In the genomic region with DNA sequence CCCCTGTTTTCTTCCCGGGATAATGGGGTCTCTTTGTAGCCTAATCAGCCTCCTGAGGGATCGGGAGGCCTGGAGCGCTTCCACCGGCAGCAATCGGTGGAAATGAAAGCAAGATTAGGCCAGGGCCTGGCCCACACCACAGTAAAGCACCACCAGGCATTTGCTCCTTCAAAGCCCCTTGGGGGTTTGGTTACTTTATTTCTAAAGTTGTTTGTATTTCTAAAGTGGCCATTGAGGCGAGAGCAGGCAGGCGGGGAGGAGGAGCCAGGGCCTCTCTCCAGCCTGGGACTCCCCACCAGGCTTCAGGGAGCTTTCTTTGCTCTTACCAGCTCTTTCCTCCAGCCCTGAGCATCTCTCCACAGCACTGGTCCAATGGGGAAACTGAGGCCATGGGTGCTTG, we compare ENCODE assay signal across 19 mouse cellular contexts. TPM values are rescaled to one million over a fixed set of nuclear protein-coding genes. Genes with fewer than 3 reads are reported as not detected.
DNase-seq lines count a peak whose midpoint lies in the region; ATAC-seq lines count a peak whose summit lies in the region.
"Had no signal": no experiment of that assay in that cellular context is flagged by ENCODE, and none has a peak within 500 bp of the region (broad histone marks: within the 10 kb centered on the region; RNA-seq: fewer than 3 reads in every experiment).

No protein-coding gene starts in this region.

- H3K4me2 ChIP-seq in hindbrain, embryonic 16.5 days (ENCODE audit: low read length), result no peak overlapping the region
- H3K4me2 ChIP-seq in forebrain, embryonic 11.5 days (ENCODE audit: low read depth, low read length, severe bottlenecking), result no peak overlapping the region
- peak overlapping the region; percentile 22; the same call in 1 of the 2 replicates for H3K4me2 ChIP-seq in lung, embryonic 16.5 days (ENCODE audit: low read depth, low read length)
- H3K4me2 ChIP-seq in liver, embryonic 12.5 days, result no peak overlapping the region
- H3K4me2 ChIP-seq: embryonic facial prominence, embryonic 12.5 days had no signal

- no peak for DNase-seq in hindbrain, embryonic 10.5 days (ENCODE audit: low spot score)
- DNase-seq in A20 (ENCODE audit: low read depth, low spot score), result peak; percentile 65
- no peak for DNase-seq in forebrain, embryonic 11.5 days (ENCODE audit: low spot score)
- DNase-seq in layer of hippocampus, adult 9-10 months (ENCODE audit: low spot score), result no peak
- DNase-seq in c-Kit-positive CD71-positive TER-119-positive erythroid progenitor cells, embryonic 14.5 days (ENCODE audit: low spot score), result no peak
- DNase-seq: B cell, adult 2 months; cerebellum, adult 2 months; heart, adult 11 months; liver; thymus, adult 18-20 months had no signal

- peaks cover 88% of the 10 kb centered on the region for H3K4me1 ChIP-seq in hindbrain, embryonic 10.5 days (replicated peaks)
- H3K4me1 ChIP-seq in hindbrain, embryonic 16.5 days (ENCODE audit: control insufficient read depth, insufficient read depth, low read depth, low read length), result peaks cover 8% of the 10 kb centered on the region
- peaks cover 30% of the 10 kb centered on the region for H3K4me1 ChIP-seq in forebrain, embryonic 11.5 days (replicated peaks; ENCODE audit: control insufficient read depth, insufficient read depth, low read length)
- H3K4me1 ChIP-seq in lung, embryonic 16.5 days (replicated peaks; ENCODE audit: control insufficient read depth, insufficient read depth, low read length), result peaks cover 17% of the 10 kb centered on the region
- no peaks in the 10 kb centered on the region for H3K4me1 ChIP-seq in liver, embryonic 12.5 days
- H3K4me1 ChIP-seq: megakaryocyte, embryonic 14.5 days had no signal

- peak overlapping the region; percentile 26; the same call in 1 of the 2 replicates for H3K4me3 ChIP-seq in hindbrain, embryonic 10.5 days
- no peak overlapping the region for H3K4me3 ChIP-seq in hindbrain, embryonic 16.5 days (ENCODE audit: low read length)
- no peak overlapping the region for H3K4me3 ChIP-seq in forebrain, embryonic 11.5 days (ENCODE audit: low read depth, low read length)
- no peak overlapping the region for H3K4me3 ChIP-seq in lung, embryonic 16.5 days (ENCODE audit: low read length)
- no peak overlapping the region for H3K4me3 ChIP-seq in liver, embryonic 12.5 days
- H3K4me3 ChIP-seq: embryonic facial prominence, embryonic 12.5 days; megakaryocyte, embryonic 14.5 days had no signal

- ATAC-seq in hindbrain, embryonic 16.5 days, result no peak
- peak; percentile 35; the same call in 1 of the 2 replicates for ATAC-seq in forebrain, embryonic 11.5 days (replicated peaks; ENCODE audit: low FRiP score)
- peak; percentile 84 for ATAC-seq in lung, embryonic 16.5 days (ENCODE audit: low read depth)
- ATAC-seq in liver, embryonic 12.5 days, result no peak

- peaks cover 99% of the 10 kb centered on the region for H3K27me3 ChIP-seq in hindbrain, embryonic 10.5 days (ENCODE audit: insufficient read depth, poor library complexity, severe bottlenecking)
- peaks cover 65% of the 10 kb centered on the region for H3K27me3 ChIP-seq in hindbrain, embryonic 16.5 days (replicated peaks; ENCODE audit: control insufficient read depth, insufficient read depth, low read length)
- H3K27me3 ChIP-seq in forebrain, embryonic 11.5 days (ENCODE audit: control insufficient read depth, insufficient read depth, low read length), result peaks cover 94% of the 10 kb centered on the region
- peaks cover 91% of the 10 kb centered on the region for H3K27me3 ChIP-seq in lung, embryonic 16.5 days (ENCODE audit: control insufficient read depth, insufficient read depth, low read depth, low read length)
- peaks cover 98% of the 10 kb centered on the region for H3K27me3 ChIP-seq in liver, embryonic 12.5 days (replicated peaks)

- H3K27ac ChIP-seq in hindbrain, embryonic 10.5 days, result peak overlapping the region; percentile 94
- H3K27ac ChIP-seq in hindbrain, embryonic 16.5 days (ENCODE audit: low read depth, low read length), result no peak overlapping the region
- no peak overlapping the region for H3K27ac ChIP-seq in forebrain, embryonic 11.5 days (ENCODE audit: low read depth, low read length)
- no peak overlapping the region for H3K27ac ChIP-seq in lung, embryonic 16.5 days (ENCODE audit: low read length)
- H3K27ac ChIP-seq in liver, embryonic 12.5 days, result no peak overlapping the region
- H3K27ac ChIP-seq: embryonic facial prominence, embryonic 12.5 days; kidney, postnatal 0 days had no signal

- H3K9me3 ChIP-seq in hindbrain, embryonic 10.5 days, result no peaks in the 10 kb centered on the region
- no peaks in the 10 kb centered on the region for H3K9me3 ChIP-seq in hindbrain, embryonic 16.5 days (ENCODE audit: control insufficient read depth, low read length)
- H3K9me3 ChIP-seq in forebrain, embryonic 11.5 days (ENCODE audit: control insufficient read depth, low read length), result no peaks in the 10 kb centered on the region
- no peaks in the 10 kb centered on the region for H3K9me3 ChIP-seq in lung, embryonic 16.5 days (ENCODE audit: control insufficient read depth, low read length)
- H3K9me3 ChIP-seq in liver, embryonic 12.5 days (replicated peaks), result no peaks in the 10 kb centered on the region
- H3K9me3 ChIP-seq: embryonic facial prominence, embryonic 12.5 days; megakaryocyte, embryonic 14.5 days had no signal

- WGBS in hindbrain, embryonic 10.5 days, result 1% methylated on average over 7 of the region's 7 CpGs
- 14% methylated on average over 7 of the region's 7 CpGs for WGBS in hindbrain, embryonic 16.5 days
- under 1% methylated on average over 7 of the region's 7 CpGs for WGBS in forebrain, embryonic 11.5 days
- WGBS in lung, embryonic 16.5 days, result 3% methylated on average over 7 of the region's 7 CpGs
- WGBS in liver, embryonic 12.5 days (ENCODE audit: insufficient replicate concordance), result 5% methylated on average over 7 of the region's 7 CpGs

- H3K36me3 ChIP-seq in hindbrain, embryonic 10.5 days, result peaks cover 10% of the 10 kb centered on the region; the same call in 1 of the 2 replicates
- no peaks in the 10 kb centered on the region for H3K36me3 ChIP-seq in hindbrain, embryonic 16.5 days (ENCODE audit: control insufficient read depth, insufficient read depth, low read length)
- no peaks in the 10 kb centered on the region for H3K36me3 ChIP-seq in forebrain, embryonic 11.5 days (ENCODE audit: control insufficient read depth, insufficient read depth, low read length)
- H3K36me3 ChIP-seq in lung, embryonic 16.5 days (ENCODE audit: control insufficient read depth, insufficient read depth, low read length), result no peaks in the 10 kb centered on the region
- no peaks in the 10 kb centered on the region for H3K36me3 ChIP-seq in liver, embryonic 12.5 days
- H3K36me3 ChIP-seq: embryonic facial prominence, embryonic 12.5 days; G1E had no signal

- no peak overlapping the region for H3K9ac ChIP-seq in hindbrain, embryonic 16.5 days (ENCODE audit: low read depth, low read length)
- H3K9ac ChIP-seq in forebrain, embryonic 11.5 days (ENCODE audit: low read length), result no peak overlapping the region
- H3K9ac ChIP-seq in lung, embryonic 16.5 days (ENCODE audit: low read length), result no peak overlapping the region
- H3K9ac ChIP-seq in liver, embryonic 12.5 days, result no peak overlapping the region
- H3K9ac ChIP-seq: embryonic facial prominence, embryonic 12.5 days had no signal

RNA-seq across cellular contexts. Expression of a gene that starts 15.2 kb away (rescaled TPM):
- polyA plus RNA-seq in hindbrain, embryonic 10.5 days (2016; fragmentation: Nextera tagmentation; extraction: Ambion mirVana), result 2.3 and 2.6 TPM in 2 replicates
- 0.24 and 0.60 TPM in 2 replicates for polyA plus RNA-seq in hindbrain, embryonic 16.5 days (2015; fragmentation: Nextera tagmentation; extraction: Ambion mirVana)
- 0.57 and 0.73 TPM in 2 replicates for polyA plus RNA-seq in forebrain, embryonic 11.5 days (2014; fragmentation: Nextera tagmentation; extraction: Ambion mirVana)
- polyA plus RNA-seq in lung, embryonic 16.5 days (2015; fragmentation: Nextera tagmentation; extraction: Ambion mirVana), result 0.04 TPM in 1 of 2 replicates, not detected in the other
- 0.07 TPM in 1 of 2 replicates, not detected in the other for polyA plus RNA-seq in liver, embryonic 12.5 days (2016; fragmentation: Nextera tagmentation; extraction: Ambion mirVana)
- polyA plus RNA-seq: G1E; heart, postnatal 0 days; intestine, embryonic 14.5 days; kidney, postnatal 0 days had no signal

Comparison
In these comparisons a context has a peak if more than half of its experiments do, and no peak if none do; other contexts are left out.
1. ATAC-seq: peak in forebrain, embryonic 11.5 days (single experiment) and lung, embryonic 16.5 days (single experiment); none in hindbrain, embryonic 16.5 days (single experiment) and liver, embryonic 12.5 days (single experiment).